Mouse (Mus musculus): ENCODE measurements at regions not wholly inside any gene's neighbourhood (a gene's known extent, or its start where the extent isn't known, plus 50 kb on each side); places are given as distances from the start of the nearest gene placed in this dataset.

- no peak for DNase-seq
These were observed 863.5 kb upstream of the Lrrc6 start for GRCm38 (mm10) chr15:67364099-67364756.

GRCm38 (mm10) chr15:67361012-67361571 lies 860.4 kb upstream of the Lrrc6 start:
- no peak for DNase-seq

- no peak for DNase-seq
These were observed 857.2 kb upstream of the Lrrc6 start for GRCm38 (mm10) chr15:67357867-67358266.

- DNase-seq, result no peak
These were observed 854.6 kb upstream of the Lrrc6 start for GRCm38 (mm10) chr15:67355334-67355733.

GRCm38 (mm10) chr15:67354598-67355159 lies 854.0 kb upstream of the Lrrc6 start:
- DNase-seq, result no peak

GRCm38 (mm10) chr15:67349501-67349900 lies 848.8 kb upstream of the Lrrc6 start:
- DNase-seq, result no peak

- DNase-seq, result no peak
These were observed 844.8 kb upstream of the Lrrc6 start for GRCm38 (mm10) chr15:67345179-67346148.

GRCm38 (mm10) chr15:67342050-67342449 lies 841.3 kb upstream of the Lrrc6 start:
- no peak for DNase-seq

- DNase-seq, result no peak
These were observed 836.3 kb upstream of the Lrrc6 start for GRCm38 (mm10) chr15:67337040-67337395.

- DNase-seq, result no peak
These were observed 835.8 kb upstream of the Lrrc6 start for GRCm38 (mm10) chr15:67336294-67337039.

GRCm38 (mm10) chr15:67332521-67332920 lies 831.8 kb upstream of the Lrrc6 start:
- no peak for DNase-seq

- no peak for DNase-seq
These were observed 819.6 kb upstream of the Lrrc6 start for GRCm38 (mm10) chr15:67320292-67320691.

- DNase-seq, result no peak
These were observed 814.5 kb upstream of the Lrrc6 start for GRCm38 (mm10) chr15:67315202-67315601.

GRCm38 (mm10) chr15:67313648-67314047 lies 812.9 kb upstream of the Lrrc6 start:
- DNase-seq, result no peak

- DNase-seq, result no peak
These were observed 805.0 kb upstream of the Lrrc6 start for GRCm38 (mm10) chr15:67305681-67306080.

GRCm38 (mm10) chr15:67303804-67304203 lies 803.1 kb upstream of the Lrrc6 start:
- DNase-seq, result no peak

GRCm38 (mm10) chr15:67301871-67302363 lies 801.2 kb upstream of the Lrrc6 start:
- DNase-seq, result peak; percentile 7

GRCm38 (mm10) chr15:67301024-67301423 lies 800.3 kb upstream of the Lrrc6 start:
- DNase-seq, result no peak

- DNase-seq, result no peak
These were observed 794.1 kb upstream of the Lrrc6 start for GRCm38 (mm10) chr15:67294797-67295196.

- DNase-seq, result no peak
These were observed 789.0 kb upstream of the Lrrc6 start for GRCm38 (mm10) chr15:67289749-67290148.

- DNase-seq, result no peak
These were observed 784.2 kb upstream of the Lrrc6 start for GRCm38 (mm10) chr15:67284941-67285340.

GRCm38 (mm10) chr15:67283275-67283972 lies 782.7 kb upstream of the Lrrc6 start:
- DNase-seq, result no peak

Measured in kidney, adult 18-20 months (tissue).